In the genomic region with DNA sequence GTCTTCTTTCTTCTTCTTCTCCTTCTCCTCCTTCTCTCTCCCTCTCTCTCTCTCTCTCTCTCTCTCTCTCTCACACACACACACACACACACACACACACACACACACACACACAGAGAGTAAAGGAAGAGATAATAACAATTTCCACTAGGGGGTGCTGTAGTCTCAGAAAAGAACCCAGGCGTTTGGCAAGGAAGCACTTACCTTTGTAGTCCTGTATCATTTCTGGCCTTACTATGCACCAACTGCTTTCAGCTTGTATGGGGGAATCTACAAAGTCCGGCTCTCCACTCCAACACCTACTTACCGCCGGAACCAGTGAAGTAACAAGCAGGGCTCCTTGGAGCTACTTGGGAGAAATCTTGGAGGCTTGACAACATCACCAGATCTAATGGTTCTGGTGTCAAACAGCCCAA, we compare ENCODE assay signal across 8 mouse cellular contexts. TPM values are rescaled to one million over a fixed set of nuclear protein-coding genes. Genes with fewer than 3 reads are reported as not detected.
DNase-seq lines count a peak whose midpoint lies in the region; ATAC-seq and TF ChIP-seq lines count a peak whose summit lies in the region.
"Had no signal": no experiment of that assay in that cellular context is flagged by ENCODE, and none has a peak within 500 bp of the region (broad histone marks: within the 10 kb centered on the region; RNA-seq: fewer than 3 reads in every experiment).

No protein-coding gene starts in this region.

- H3K4me1 ChIP-seq in lung, postnatal 0 days (ENCODE audit: insufficient read depth, low read depth, low read length), result peaks cover 3% of the 10 kb centered on the region; the same call in 1 of the 2 replicates

- H3K4me2 ChIP-seq in lung, postnatal 0 days (replicated peaks; ENCODE audit: low read depth, low read length), result no peak overlapping the region
- H3K4me2 ChIP-seq: heart, embryonic 13.5 days had no signal

- TF ChIP-seq CTCF in lung, postnatal 0 days (IDR thresholded peaks at IDR 0.05), result peak; percentile 76

- DNase-seq in Muller cell, postnatal 12 days (ENCODE audit: inconsistent ontology term), result peak; percentile 76
- DNase-seq in heart, adult 9 months (ENCODE audit: low spot score in 2 of 2), result peak; percentile 33 to 69
- peak; percentile 91 for DNase-seq in layer of hippocampus, adult 9-10 months (ENCODE audit: low spot score)
- DNase-seq in lung, postnatal 0 days (ENCODE audit: low spot score), result peak; percentile 88
- peak; percentile 92 for DNase-seq in retina, postnatal 1 day

- no peaks in the 10 kb centered on the region for H3K36me3 ChIP-seq in lung, postnatal 0 days (ENCODE audit: insufficient read depth, low read length)
- H3K36me3 ChIP-seq: heart, embryonic 13.5 days had no signal

- H3K27me3 ChIP-seq in lung, postnatal 0 days (replicated peaks; ENCODE audit: insufficient read depth, low read length), result no peaks in the 10 kb centered on the region
- H3K27me3 ChIP-seq: heart, embryonic 13.5 days had no signal

- TF ChIP-seq EP300 in lung, postnatal 0 days (IDR thresholded peaks at IDR 0.05), result no peak

- H3K4me3 ChIP-seq in lung, postnatal 0 days (ENCODE audit: low read depth, low read length), result no peak overlapping the region
- H3K4me3 ChIP-seq: heart, embryonic 13.5 days had no signal

- WGBS in lung, postnatal 0 days, result 4% methylated on average over 4 of the region's 4 CpGs

- H3K9ac ChIP-seq in lung, postnatal 0 days (replicated peaks; ENCODE audit: low read depth), result no peak overlapping the region
- H3K9ac ChIP-seq: heart, embryonic 13.5 days had no signal

- no peaks in the 10 kb centered on the region for H3K9me3 ChIP-seq in lung, postnatal 0 days (ENCODE audit: low read length)
- H3K9me3 ChIP-seq: heart, embryonic 13.5 days had no signal

- no peak overlapping the region for H3K27ac ChIP-seq in lung, postnatal 0 days (ENCODE audit: low read length)
- H3K27ac ChIP-seq: heart, embryonic 13.5 days had no signal

- ATAC-seq in CD4-positive, CD25-positive, alpha-beta regulatory T cell, adult 4 months, result peak; percentile 55
- ATAC-seq in common myeloid progenitor, adult 5-6 weeks (replicated peaks; ENCODE audit: low read depth, poor library complexity, severe bottlenecking), result peak; percentile 51
- ATAC-seq in lung, postnatal 0 days, result 0 out of 2 replicates have a peak, but pooled peaks have one; percentile 5

RNA-seq across cellular contexts. Expression of gene Cfap126, which starts 4.6 kb away (rescaled TPM):
- 1 to 10 TPM; 4.8 to 5.5 TPM for polyA plus RNA-seq in CD4-positive, CD25-positive, alpha-beta regulatory T cell, adult 4 months (2017; shearing (Covaris generic))
- 2.1 and 5.3 TPM in 2 replicates for total RNA-seq in common myeloid progenitor, adult 5-6 weeks (2017)
- polyA plus RNA-seq in lung, postnatal 0 days (2015; fragmentation: Nextera tagmentation; extraction: Ambion mirVana), result 32.2 and 33.2 TPM in 2 replicates

RNA-seq across cellular contexts. Expression of gene Sdhc, which starts 32.1 kb away (rescaled TPM):
- polyA plus RNA-seq in CD4-positive, CD25-positive, alpha-beta regulatory T cell, adult 4 months (2017; shearing (Covaris generic)), result 100 to 1,000 TPM; 135 to 150 TPM
- 56.9 and 71.9 TPM in 2 replicates for total RNA-seq in common myeloid progenitor, adult 5-6 weeks (2017)
- polyA plus RNA-seq in lung, postnatal 0 days (2015; fragmentation: Nextera tagmentation; extraction: Ambion mirVana), result 145 and 157 TPM in 2 replicates

RNA-seq across cellular contexts. Expression of gene Mpz, which starts 32.2 kb away (rescaled TPM):
- not detected for polyA plus RNA-seq in CD4-positive, CD25-positive, alpha-beta regulatory T cell, adult 4 months (2017; shearing (Covaris generic))
- not detected in 2 replicates for total RNA-seq in common myeloid progenitor, adult 5-6 weeks (2017)
- 0.62 and 0.73 TPM in 2 replicates for polyA plus RNA-seq in lung, postnatal 0 days (2015; fragmentation: Nextera tagmentation; extraction: Ambion mirVana)

RNA-seq across cellular contexts. Expression of gene Fcgr3, which starts 53.5 kb away (rescaled TPM):
- polyA plus RNA-seq in CD4-positive, CD25-positive, alpha-beta regulatory T cell, adult 4 months (2017; shearing (Covaris generic)), result not detected
- total RNA-seq in common myeloid progenitor, adult 5-6 weeks (2017), result 7.8 and 15.7 TPM in 2 replicates
- polyA plus RNA-seq in lung, postnatal 0 days (2015; fragmentation: Nextera tagmentation; extraction: Ambion mirVana), result 29.3 and 37.4 TPM in 2 replicates

Comparison
In these comparisons a context has a peak if more than half of its experiments do, and no peak if none do; other contexts are left out.
1. ATAC-seq: peak in every context shown above with its lines; median percentile 55 in CD4-positive, CD25-positive, alpha-beta regulatory T cell, adult 4 months; 51 in common myeloid progenitor, adult 5-6 weeks; 5 in lung, postnatal 0 days.